Mouse (Mus musculus) myocyte (in vitro differentiated cells): ENCODE results near the gene Msrb3. TPM values are rescaled to one million over a fixed set of nuclear protein-coding genes. Genes with fewer than 3 reads are reported as not detected.

Experiments used
- H3K27me3 ChIP-seq: one replicate; pipeline ENCODE4 v1.6.1; 2011; ENCODE audit not compliant: control insufficient read depth, insufficient read depth, insufficient read length
- H3K36me3 ChIP-seq: one replicate; pipeline ENCODE4 v1.6.1; 2011; ENCODE audit not compliant: control insufficient read depth, insufficient read depth
- H3K4me2 ChIP-seq: one replicate; pipeline ENCODE4 v1.6.1; 2011; ENCODE audit warnings: low read depth, control low read depth
- H3K4me3 ChIP-seq: one replicate; pipeline ENCODE4 v1.5.1; 2011; ENCODE audit warnings: mild to moderate bottlenecking, control low read depth, moderate library complexity
- H3K79me2 ChIP-seq: one replicate; pipeline ENCODE4 v1.6.1; 2011; ENCODE audit not compliant: control insufficient read depth, insufficient read depth
- H3ac ChIP-seq: one replicate; pipeline ENCODE4 v1.6.1; 2011; ENCODE audit not compliant: control insufficient read depth, insufficient read length
- CEBPB ChIP-seq: IDR thresholded peaks from 2 replicates; pipeline ENCODE4 v1.6.1; 2011; ENCODE audit warnings: mild to moderate bottlenecking, moderate library complexity; ENCODE audit not compliant: poor library complexity, insufficient read depth, severe bottlenecking
- E2F4 ChIP-seq: IDR thresholded peaks from one replicate; pipeline ENCODE4 v1.6.1; 2011; ENCODE audit warnings: mild to moderate bottlenecking, control low read depth, moderate library complexity; ENCODE audit not compliant: insufficient read depth
- MAX ChIP-seq: IDR thresholded peaks from one replicate; pipeline ENCODE4 v1.6.1; 2011; ENCODE audit warnings: low read depth, mild to moderate bottlenecking, control low read depth
- MYOD1 ChIP-seq, 3 experiments: IDR thresholded peaks; one replicate each; pipeline ENCODE4 v1.6.1; 2011; ENCODE audit warnings: control low read depth in 2 of 3, low read depth in 2 of 3, mild to moderate bottlenecking in 2 of 3, moderate library complexity in 1 of 3; ENCODE audit not compliant: insufficient read length in 2 of 3, control insufficient read depth in 1 of 3
- MYOG ChIP-seq, 3 experiments: IDR thresholded peaks; one replicate each; pipeline ENCODE4 v1.6.1; 2011; ENCODE audit warnings: control low read depth in 2 of 3, low read depth in 2 of 3, mild to moderate bottlenecking in 2 of 3; ENCODE audit not compliant: insufficient read length in 2 of 3, control insufficient read depth in 1 of 3, insufficient read depth in 1 of 3
- POLR2A ChIP-seq: IDR thresholded peaks from one replicate; pipeline ENCODE4 v1.6.1; 2011; ENCODE audit warnings: low read depth, mild to moderate bottlenecking, control low read depth, moderate library complexity; ENCODE audit not compliant: insufficient read length
- POLR2AphosphoS2 ChIP-seq: IDR thresholded peaks from one replicate; pipeline ENCODE4 v1.6.1; 2011; ENCODE audit warnings: low read depth, control low read depth; ENCODE audit not compliant: insufficient read length
- REST ChIP-seq: IDR thresholded peaks from one replicate; pipeline ENCODE4 v1.6.1; 2011; ENCODE audit warnings: mild to moderate bottlenecking, control low read depth, moderate library complexity; ENCODE audit not compliant: insufficient read depth, insufficient read length
- SRF ChIP-seq: IDR thresholded peaks from one replicate; pipeline ENCODE4 v1.6.1; 2011; ENCODE audit warnings: low read depth; ENCODE audit not compliant: control insufficient read depth, insufficient read length
- TCF12 ChIP-seq: IDR thresholded peaks from one replicate; pipeline ENCODE4 v1.6.1; 2011; ENCODE audit warnings: mild to moderate bottlenecking, control low read depth; ENCODE audit not compliant: poor library complexity, insufficient read depth, severe bottlenecking
- TCF3 ChIP-seq: IDR thresholded peaks from one replicate; pipeline ENCODE4 v1.6.1; 2011; ENCODE audit warnings: low read depth, control low read depth; ENCODE audit not compliant: insufficient read length
- USF1 ChIP-seq: IDR thresholded peaks from one replicate; pipeline ENCODE4 v1.6.1; 2011; ENCODE audit warnings: low read depth, mild to moderate bottlenecking, control low read depth, moderate library complexity
- polyA plus RNA-seq: library from polyadenylated mRNA; unstranded; fragments of >200 nt; fragmentation: generic; extraction: Trizol; gene quantifications from one replicate; pipeline ENCODE4 v1.2.1, GENCODE M21; 2012; ENCODE audit warnings: missing spikeins

Gene Msrb3
- polyA plus RNA-seq, 1 experiment = 8.5 TPM

DNA sequence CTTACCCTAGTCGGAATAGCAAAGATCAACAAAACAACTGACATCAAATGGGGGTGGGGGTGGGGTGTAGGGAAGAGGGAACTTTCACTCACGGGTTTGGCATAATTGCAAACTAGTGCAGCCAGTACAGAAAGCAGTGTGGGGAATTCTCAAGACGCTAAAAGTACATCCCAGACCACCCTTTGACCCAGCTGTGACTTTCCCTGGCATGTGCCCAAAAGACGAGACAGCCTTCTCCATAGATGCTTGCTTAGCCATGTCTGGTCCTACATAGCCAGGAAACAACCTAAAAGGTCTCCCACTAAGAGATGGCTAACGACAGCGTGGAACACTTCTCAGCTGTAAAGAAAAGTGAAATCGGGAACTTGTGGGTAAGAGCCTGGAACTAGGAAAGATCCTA is 58.9 kb downstream of the Msrb3 start:
- H3ac ChIP-seq = no peak overlapping the region
- H3K79me2 ChIP-seq = no peaks in the 10 kb centered on the region
- peaks cover 5% of the 10 kb centered on the region for H3K36me3 ChIP-seq
- TF ChIP-seq TCF3 (no peak), E2F4 (no peak), TCF12 (no peak), MAX (no peak), POLR2A (no peak), REST (no peak), SRF (no peak), POLR2AphosphoS2 (no peak), CEBPB (no peak), USF1 (no peak), MYOG (IDR thresholded peaks at IDR 0.05; ENCODE audit: control insufficient read depth in 1 of 3, insufficient read depth in 1 of 3, insufficient read length in 2 of 3, low read depth in 2 of 3) (no peak), MYOD1 (IDR thresholded peaks at IDR 0.05; ENCODE audit: control insufficient read depth in 1 of 3, insufficient read length in 2 of 3, low read depth in 2 of 3) (no peak)
- no peak overlapping the region for H3K4me3 ChIP-seq
- H3K4me2 ChIP-seq = no peak overlapping the region
- H3K27me3 ChIP-seq = no peaks in the 10 kb centered on the region

- Histone ChIP-seq H3K4me3 (no peak overlapping the region), H3K36me3 (no peaks in the 10 kb centered on the region), H3K4me2 (no peak overlapping the region), H3K27me3 (no peaks in the 10 kb centered on the region), H3K79me2 (no peaks in the 10 kb centered on the region), H3ac (no peak overlapping the region)
- TF ChIP-seq MYOD1 (IDR thresholded peaks at IDR 0.05; ENCODE audit: control insufficient read depth in 1 of 3, insufficient read length in 2 of 3, low read depth in 2 of 3) (no peak), POLR2AphosphoS2 (no peak), MAX (no peak), POLR2A (no peak), REST (no peak), USF1 (no peak), MYOG (IDR thresholded peaks at IDR 0.05; ENCODE audit: control insufficient read depth in 1 of 3, insufficient read depth in 1 of 3, insufficient read length in 2 of 3, low read depth in 2 of 3) (no peak), CEBPB (no peak), TCF12 (no peak), SRF (no peak), E2F4 (no peak), TCF3 (no peak)
Observed at GRCm38 (mm10) chr10:120834531-120834930, 64.4 kb downstream of the Msrb3 start.

- Histone ChIP-seq H3K36me3 (no peaks in the 10 kb centered on the region), H3K4me2 (no peak overlapping the region), H3K4me3 (no peak overlapping the region), H3ac (no peak overlapping the region), H3K79me2 (no peaks in the 10 kb centered on the region), H3K27me3 (no peaks in the 10 kb centered on the region)
- no peak for TF ChIP-seq MYOD1 (IDR thresholded peaks at IDR 0.05; ENCODE audit: control insufficient read depth in 1 of 3, insufficient read length in 2 of 3, low read depth in 2 of 3)
Observed at GRCm38 (mm10) chr10:120833836-120834235, 65.1 kb downstream of the Msrb3 start.

GRCm38 (mm10) chr10:120827761-120828160 is 71.1 kb downstream of the Msrb3 start:
- Histone ChIP-seq H3K4me2 (no peak overlapping the region), H3K36me3 (peaks cover 3% of the 10 kb centered on the region), H3ac (no peak overlapping the region), H3K79me2 (no peaks in the 10 kb centered on the region), H3K27me3 (no peaks in the 10 kb centered on the region), H3K4me3 (no peak overlapping the region)
- TF ChIP-seq POLR2AphosphoS2 (no peak), POLR2A (no peak), REST (no peak), MYOD1 (IDR thresholded peaks at IDR 0.05; ENCODE audit: control insufficient read depth in 1 of 3, insufficient read length in 2 of 3, low read depth in 2 of 3) (no peak)

GRCm38 (mm10) chr10:120826795-120827669 is 71.9 kb downstream of the Msrb3 start:
- H3K4me3 ChIP-seq = no peak overlapping the region
- no peak for TF ChIP-seq MAX
- TF ChIP-seq USF1 = no peak
- TF ChIP-seq TCF3 = no peak
- no peak for TF ChIP-seq TCF12
- TF ChIP-seq MYOD1 (IDR thresholded peaks at IDR 0.05; ENCODE audit: control insufficient read depth in 1 of 3, insufficient read length in 2 of 3, low read depth in 2 of 3) = no peak
- no peak for TF ChIP-seq E2F4
- no peak for TF ChIP-seq POLR2A
- TF ChIP-seq REST = no peak
- no peak for TF ChIP-seq MYOG (IDR thresholded peaks at IDR 0.05; ENCODE audit: control insufficient read depth in 1 of 3, insufficient read depth in 1 of 3, insufficient read length in 2 of 3, low read depth in 2 of 3)
- TF ChIP-seq CEBPB = no peak
- no peak for TF ChIP-seq SRF
- no peak for TF ChIP-seq POLR2AphosphoS2
- H3K36me3 ChIP-seq = peaks cover 3% of the 10 kb centered on the region
- no peak overlapping the region for H3ac ChIP-seq
- H3K4me2 ChIP-seq = no peak overlapping the region
- no peaks in the 10 kb centered on the region for H3K79me2 ChIP-seq
- H3K27me3 ChIP-seq = no peaks in the 10 kb centered on the region
